ENCODE assay signal across 8 mouse cellular contexts in genomic region chr17:35879245-35880057, GRCm38 (mm10). TPM values are rescaled to one million over a fixed set of nuclear protein-coding genes. Genes with fewer than 3 reads are reported as not detected.
DNase-seq lines count a peak whose midpoint lies in the region; ATAC-seq lines count a peak whose summit lies in the region.

Dhx16 (plus strand) TSS chr17:35879819.

- H3K36me3 ChIP-seq in hindbrain, embryonic 11.5 days (ENCODE audit: control insufficient read depth, insufficient read depth, low read length) = 0 out of 2 replicates have a peak, but pooled peaks cover 3% of the 10 kb centered on the region

- H3K4me2 ChIP-seq in hindbrain, embryonic 11.5 days (replicated peaks; ENCODE audit: low read depth, low read length) = peak within 1 kb of the TSS; percentile 77

- peak within 1 kb of the TSS; percentile 87 for H3K9ac ChIP-seq in hindbrain, embryonic 11.5 days (ENCODE audit: low read depth, low read length)

- DNase-seq in Muller cell, postnatal 12 days (ENCODE audit: inconsistent ontology term) = peak; percentile 97
- DNase-seq in cerebellum, adult 9-11 months = peak; percentile 95
- DNase-seq in frontal cortex, adult 2 months (ENCODE audit: extremely low spot score in 1 of 2, low spot score in 1 of 2) = peak; percentile 90 to 97
- peak; percentile 99 for DNase-seq in hindbrain, embryonic 11.5 days (ENCODE audit: low spot score)
- peak; percentile 90 to 96 for DNase-seq in layer of hippocampus, postnatal 14 days (ENCODE audit: low spot score in 2 of 2)
- DNase-seq in lung, postnatal 14 days = peak; percentile 97
- DNase-seq in retina, adult 2 months (ENCODE audit: low read depth, low spot score) = peak; percentile 91
- DNase-seq in thymus, postnatal 36 days = peak; percentile 94 to 96

- WGBS in hindbrain, embryonic 11.5 days = 5% methylated on average over 66 of the region's 66 CpGs

- peak within 1 kb of the TSS; percentile 65; the same call in 1 of the 2 replicates for H3K27ac ChIP-seq in hindbrain, embryonic 11.5 days (ENCODE audit: low read depth, low read length)

- H3K4me1 ChIP-seq in hindbrain, embryonic 11.5 days (replicated peaks; ENCODE audit: control insufficient read depth, insufficient read depth, low read length) = peaks cover 3% of the 10 kb centered on the region; the same call in 1 of the 2 replicates

- H3K27me3 ChIP-seq in hindbrain, embryonic 11.5 days (ENCODE audit: control insufficient read depth, insufficient read depth, low read length) = no peaks in the 10 kb centered on the region

- no peaks in the 10 kb centered on the region for H3K9me3 ChIP-seq in hindbrain, embryonic 11.5 days (ENCODE audit: control insufficient read depth, low read length)

- ATAC-seq in hindbrain, embryonic 11.5 days (ENCODE audit: low FRiP score) = peak; percentile 93

- H3K4me3 ChIP-seq in hindbrain, embryonic 11.5 days (ENCODE audit: low read depth, low read length) = peak within 1 kb of the TSS; percentile 95

RNA-seq across cellular contexts. Expression of gene Dhx16, which starts in this region (rescaled TPM):
- 42.6 and 50.6 TPM in 2 replicates for polyA plus RNA-seq in frontal cortex, adult 2 months (2012; rRNA removed)
- 33.5 and 39.8 TPM in 2 replicates for polyA plus RNA-seq in hindbrain, embryonic 11.5 days (2014; fragmentation: Nextera tagmentation; extraction: Ambion mirVana)
- total RNA-seq in layer of hippocampus, postnatal 14 days (2021) = 10 to 100 TPM; 30.3 to 33.6 TPM

Comparison
In these comparisons a context has a peak if more than half of its experiments do, and no peak if none do; other contexts are left out.
1. Peak in every context shown above with its lines: DNase-seq, ATAC-seq, H3K4me3 ChIP-seq and H3K27ac ChIP-seq.